Mouse (Mus musculus): Measurements from ENCODE around the gene Slc44a4. TPM values are rescaled to one million over a fixed set of nuclear protein-coding genes. Genes with fewer than 3 reads are reported as not detected.

Gene Slc44a4
- polyA plus RNA-seq, 1 experiment from 2014 or later = not detected

DNA sequence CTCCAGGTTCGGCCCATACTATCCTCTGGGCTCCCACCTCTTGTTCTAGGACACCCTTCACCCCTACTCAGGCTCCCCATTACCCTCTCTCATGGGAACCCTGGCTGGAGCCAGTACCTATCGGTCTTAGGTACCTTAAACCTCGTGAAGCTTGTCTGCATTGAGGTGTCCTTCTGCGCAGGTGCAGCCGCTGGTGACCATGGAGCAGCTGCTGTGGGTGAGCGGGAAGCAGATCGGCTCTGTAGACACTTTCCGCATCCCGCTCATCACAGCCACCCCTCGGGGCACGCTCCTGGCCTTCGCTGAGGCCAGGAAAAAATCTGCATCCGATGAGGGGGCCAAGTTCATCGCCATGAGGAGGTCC lies 17.5 kb downstream of the Slc44a4 start:
- DNase-seq (ENCODE audit: low spot score, missing footprints) = no peak
- WGBS = 17% methylated on average over 14 of the region's 14 CpGs

GRCm38 (mm10) chr17:34932287-34932686 lies 18.0 kb downstream of the Slc44a4 start:
- Histone ChIP-seq H3K9ac (ENCODE audit: low read length) (peak overlapping the region; percentile 78; the same call in 1 of the 2 replicates), H3K4me2 (peak overlapping the region; percentile 98), H3K4me3 (ENCODE audit: low read depth, low read length) (peak overlapping the region; percentile 65; the same call in 1 of the 2 replicates), H3K36me3 (ENCODE audit: control insufficient read depth, insufficient read depth, low read length) (no peaks in the 10 kb centered on the region), H3K27me3 (ENCODE audit: control insufficient read depth, insufficient read depth, low read length) (no peaks in the 10 kb centered on the region), H3K9me3 (ENCODE audit: control insufficient read depth, low read length) (no peaks in the 10 kb centered on the region), H3K4me1 (ENCODE audit: control insufficient read depth, insufficient read depth, low read length) (peaks cover 4% of the 10 kb centered on the region), H3K27ac (ENCODE audit: low read depth, low read length) (no peak overlapping the region)
- ATAC-seq (ENCODE audit: low FRiP score) = no peak
- no peak for DNase-seq (ENCODE audit: low spot score, missing footprints)
- 95% methylated on average over 8 of the region's 8 CpGs for WGBS

More for the DNA sequence above, 17.5 kb downstream of the Slc44a4 start:
- ATAC-seq (ENCODE audit: low FRiP score) = no peak
- Histone ChIP-seq H3K9ac (ENCODE audit: low read length) (peak overlapping the region; percentile 78), H3K27ac (ENCODE audit: low read depth, low read length) (no peak overlapping the region), H3K27me3 (ENCODE audit: control insufficient read depth, insufficient read depth, low read length) (no peaks in the 10 kb centered on the region), H3K4me1 (ENCODE audit: control insufficient read depth, insufficient read depth, low read length) (peaks cover 4% of the 10 kb centered on the region), H3K4me3 (ENCODE audit: low read depth, low read length) (peak overlapping the region; percentile 65), H3K9me3 (ENCODE audit: control insufficient read depth, low read length) (no peaks in the 10 kb centered on the region), H3K4me2 (peak overlapping the region; percentile 98), H3K36me3 (ENCODE audit: control insufficient read depth, insufficient read depth, low read length) (no peaks in the 10 kb centered on the region)

- WGBS = 69% methylated on average over 24 of the region's 24 CpGs
- no peak overlapping the region for H3K27ac ChIP-seq (ENCODE audit: low read depth, low read length)
- H3K36me3 ChIP-seq (ENCODE audit: control insufficient read depth, insufficient read depth, low read length) = no peaks in the 10 kb centered on the region
- no peaks in the 10 kb centered on the region for H3K27me3 ChIP-seq (ENCODE audit: control insufficient read depth, insufficient read depth, low read length)
- H3K4me2 ChIP-seq = no peak overlapping the region
- H3K4me1 ChIP-seq (ENCODE audit: control insufficient read depth, insufficient read depth, low read length) = peaks cover 4% of the 10 kb centered on the region
- no peaks in the 10 kb centered on the region for H3K9me3 ChIP-seq (ENCODE audit: control insufficient read depth, low read length)
- H3K9ac ChIP-seq (ENCODE audit: low read length) = no peak overlapping the region
- peak; percentile 69 for DNase-seq (ENCODE audit: low spot score, missing footprints)
- no peak for ATAC-seq (ENCODE audit: low FRiP score)
- H3K4me3 ChIP-seq (ENCODE audit: low read depth, low read length) = no peak overlapping the region
These were observed 19.8 kb downstream of the Slc44a4 start for GRCm38 (mm10) chr17:34934031-34934430.

DNA sequence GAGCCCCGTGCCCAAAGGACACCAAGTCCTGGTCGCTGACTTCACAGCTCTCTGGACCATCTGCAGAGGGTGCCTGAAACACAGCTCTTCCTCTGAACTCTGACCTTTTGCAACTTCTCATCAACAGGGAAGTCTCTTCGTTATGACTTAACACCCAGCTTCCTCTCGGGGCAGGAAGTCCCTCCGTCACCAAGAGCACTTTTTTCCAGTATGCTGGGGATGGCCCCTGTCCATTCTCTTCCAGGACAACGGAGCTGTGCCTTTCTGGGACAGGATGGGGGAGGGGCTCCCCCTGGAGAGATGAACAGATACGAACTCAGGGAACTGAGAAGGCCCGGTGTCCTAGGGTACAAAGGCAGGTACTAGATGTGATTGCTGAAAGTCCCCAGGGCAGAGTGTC lies 20.6 kb downstream of the Slc44a4 start:
- 56% methylated on average over 8 of the region's 8 CpGs for WGBS
- Histone ChIP-seq H3K27ac (ENCODE audit: low read depth, low read length) (no peak overlapping the region), H3K4me1 (ENCODE audit: control insufficient read depth, insufficient read depth, low read length) (peaks cover 4% of the 10 kb centered on the region), H3K4me3 (ENCODE audit: low read depth, low read length) (no peak overlapping the region), H3K9ac (ENCODE audit: low read length) (no peak overlapping the region), H3K27me3 (ENCODE audit: control insufficient read depth, insufficient read depth, low read length) (no peaks in the 10 kb centered on the region), H3K9me3 (ENCODE audit: control insufficient read depth, low read length) (no peaks in the 10 kb centered on the region), H3K4me2 (no peak overlapping the region), H3K36me3 (ENCODE audit: control insufficient read depth, insufficient read depth, low read length) (no peaks in the 10 kb centered on the region)
- DNase-seq (ENCODE audit: low spot score, missing footprints) (peak; percentile 72), ATAC-seq (ENCODE audit: low FRiP score) (no peak)

DNA sequence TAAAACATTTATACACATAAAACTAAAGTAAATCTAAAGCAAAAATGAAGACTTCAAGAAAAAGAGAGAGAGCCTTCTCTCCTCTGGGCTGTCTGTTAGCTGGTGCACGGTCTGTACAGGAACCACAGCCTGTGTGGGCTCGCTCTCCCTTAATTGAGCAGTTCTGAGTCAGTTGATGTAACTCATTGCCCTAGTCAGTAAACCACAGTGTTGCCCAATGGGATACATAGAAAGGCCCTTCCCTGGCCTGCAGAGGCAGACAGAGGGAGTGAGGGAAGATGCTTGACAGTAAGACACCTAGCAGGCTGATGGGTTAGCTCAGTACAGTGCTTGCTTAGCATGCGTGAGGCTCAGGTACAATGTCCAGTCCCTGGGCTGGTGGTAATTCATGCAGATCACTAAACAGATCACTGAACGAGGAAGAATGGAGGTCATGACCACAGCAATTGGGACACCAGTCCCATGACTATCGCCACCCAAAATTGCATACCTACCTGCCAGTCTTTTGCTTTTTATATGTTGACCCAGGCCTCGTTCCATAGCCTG lies 23.8 kb downstream of the Slc44a4 start:
- no peak for DNase-seq (ENCODE audit: low spot score, missing footprints)
- 84% methylated on average over 6 of the region's 6 CpGs for WGBS
- peaks cover 4% of the 10 kb centered on the region for H3K4me1 ChIP-seq (ENCODE audit: control insufficient read depth, insufficient read depth, low read length)
- no peaks in the 10 kb centered on the region for H3K9me3 ChIP-seq (ENCODE audit: control insufficient read depth, low read length)
- no peak for ATAC-seq (ENCODE audit: low FRiP score)
- no peak overlapping the region for H3K9ac ChIP-seq (ENCODE audit: low read length)
- H3K27me3 ChIP-seq (ENCODE audit: control insufficient read depth, insufficient read depth, low read length) = no peaks in the 10 kb centered on the region
- H3K27ac ChIP-seq (ENCODE audit: low read depth, low read length) = no peak overlapping the region
- H3K4me3 ChIP-seq (ENCODE audit: low read depth, low read length) = no peak overlapping the region
- H3K4me2 ChIP-seq = no peak overlapping the region
- H3K36me3 ChIP-seq (ENCODE audit: control insufficient read depth, insufficient read depth, low read length) = no peaks in the 10 kb centered on the region

GRCm38 (mm10) chr17:34941344-34942041 lies 27.2 kb downstream of the Slc44a4 start:
- Histone ChIP-seq H3K4me2 (peak overlapping the region; percentile 46), H3K9ac (ENCODE audit: low read length) (peak overlapping the region; percentile 58), H3K4me1 (ENCODE audit: control insufficient read depth, insufficient read depth, low read length) (peaks cover 4% of the 10 kb centered on the region), H3K4me3 (ENCODE audit: low read depth, low read length) (peak overlapping the region; percentile 23), H3K36me3 (ENCODE audit: control insufficient read depth, insufficient read depth, low read length) (no peaks in the 10 kb centered on the region), H3K27me3 (ENCODE audit: control insufficient read depth, insufficient read depth, low read length) (no peaks in the 10 kb centered on the region), H3K27ac (ENCODE audit: low read depth, low read length) (no peak overlapping the region), H3K9me3 (ENCODE audit: control insufficient read depth, low read length) (no peaks in the 10 kb centered on the region)
- WGBS = 7% methylated on average over 15 of the region's 15 CpGs
- ATAC-seq (ENCODE audit: low FRiP score) = peak; percentile 46; the same call in 1 of the 2 replicates
- peak; percentile 94 for DNase-seq (ENCODE audit: low spot score, missing footprints)

DNA sequence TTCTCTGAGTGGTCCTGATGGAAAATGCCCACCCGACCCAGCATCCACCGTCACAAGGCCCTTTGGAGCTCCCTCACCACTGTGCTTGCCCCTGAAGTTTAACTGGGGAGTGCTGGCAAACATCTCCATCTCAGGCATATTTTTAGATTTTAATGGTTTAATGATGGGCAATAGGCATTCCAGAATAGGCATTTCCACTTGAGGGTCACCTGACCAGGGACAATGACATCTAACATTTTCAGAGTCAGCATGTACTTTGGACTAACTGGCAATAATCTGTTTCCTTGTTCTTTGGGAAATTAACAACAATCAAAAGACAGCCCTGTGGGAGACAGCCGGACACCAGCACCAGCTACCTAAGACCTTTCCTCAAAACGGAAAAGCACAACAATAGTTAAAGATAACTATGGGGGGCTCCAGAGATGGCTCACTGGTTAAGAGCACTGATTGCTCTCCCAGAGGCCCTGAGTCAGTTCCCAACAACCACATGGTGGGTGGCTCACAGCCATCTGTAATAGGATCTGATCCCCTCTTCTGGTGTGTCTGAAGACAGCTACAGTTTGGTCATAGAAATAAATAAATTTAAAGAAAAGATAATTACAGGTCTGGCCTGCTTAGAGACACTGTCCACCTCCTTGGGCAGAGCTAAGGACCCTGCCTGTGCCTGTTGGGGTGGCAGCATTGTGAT lies 29.0 kb downstream of the Slc44a4 start:
- H3K36me3 ChIP-seq (ENCODE audit: control insufficient read depth, insufficient read depth, low read length) = no peaks in the 10 kb centered on the region
- H3K4me2 ChIP-seq = no peak overlapping the region
- H3K27me3 ChIP-seq (ENCODE audit: control insufficient read depth, insufficient read depth, low read length) = no peaks in the 10 kb centered on the region
- no peak overlapping the region for H3K27ac ChIP-seq (ENCODE audit: low read depth, low read length)
- H3K9me3 ChIP-seq (ENCODE audit: control insufficient read depth, low read length) = no peaks in the 10 kb centered on the region
- H3K9ac ChIP-seq (ENCODE audit: low read length) = no peak overlapping the region
- H3K4me1 ChIP-seq (ENCODE audit: control insufficient read depth, insufficient read depth, low read length) = peaks cover 4% of the 10 kb centered on the region
- no peak for ATAC-seq (ENCODE audit: low FRiP score)
- no peak overlapping the region for H3K4me3 ChIP-seq (ENCODE audit: low read depth, low read length)
- 87% methylated on average over 4 of the region's 4 CpGs for WGBS
- peak; percentile 35 for DNase-seq (ENCODE audit: low spot score, missing footprints)

DNA sequence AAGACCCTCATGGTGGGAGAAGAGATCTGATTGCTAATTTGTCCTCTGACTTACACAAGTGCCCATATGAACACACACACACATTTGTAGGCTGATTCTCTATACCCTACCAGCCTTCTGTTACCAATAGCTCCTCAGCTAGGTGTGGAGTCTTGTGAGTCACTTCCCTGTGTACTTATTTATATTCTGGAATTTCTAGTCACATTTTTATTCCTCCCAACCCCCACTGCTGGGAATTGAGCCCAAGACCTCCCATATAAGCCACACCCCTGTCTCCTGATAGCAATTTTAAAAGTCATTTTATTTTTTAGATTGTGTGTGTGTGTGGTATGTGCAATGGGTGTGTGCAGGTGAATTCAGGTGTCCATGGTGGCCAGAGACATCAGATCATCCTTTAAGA lies 30.1 kb downstream of the Slc44a4 start:
- H3K27ac ChIP-seq (ENCODE audit: low read depth, low read length) = no peak overlapping the region
- no peaks in the 10 kb centered on the region for H3K36me3 ChIP-seq (ENCODE audit: control insufficient read depth, insufficient read depth, low read length)
- no peaks in the 10 kb centered on the region for H3K27me3 ChIP-seq (ENCODE audit: control insufficient read depth, insufficient read depth, low read length)
- ATAC-seq (ENCODE audit: low FRiP score) (no peak), DNase-seq (ENCODE audit: low spot score, missing footprints) (peak; percentile 28)
- no peak overlapping the region for H3K9ac ChIP-seq (ENCODE audit: low read length)
- H3K4me1 ChIP-seq (ENCODE audit: control insufficient read depth, insufficient read depth, low read length) = peaks cover 4% of the 10 kb centered on the region
- no peaks in the 10 kb centered on the region for H3K9me3 ChIP-seq (ENCODE audit: control insufficient read depth, low read length)
- no peak overlapping the region for H3K4me3 ChIP-seq (ENCODE audit: low read depth, low read length)
- H3K4me2 ChIP-seq = no peak overlapping the region

DNA sequence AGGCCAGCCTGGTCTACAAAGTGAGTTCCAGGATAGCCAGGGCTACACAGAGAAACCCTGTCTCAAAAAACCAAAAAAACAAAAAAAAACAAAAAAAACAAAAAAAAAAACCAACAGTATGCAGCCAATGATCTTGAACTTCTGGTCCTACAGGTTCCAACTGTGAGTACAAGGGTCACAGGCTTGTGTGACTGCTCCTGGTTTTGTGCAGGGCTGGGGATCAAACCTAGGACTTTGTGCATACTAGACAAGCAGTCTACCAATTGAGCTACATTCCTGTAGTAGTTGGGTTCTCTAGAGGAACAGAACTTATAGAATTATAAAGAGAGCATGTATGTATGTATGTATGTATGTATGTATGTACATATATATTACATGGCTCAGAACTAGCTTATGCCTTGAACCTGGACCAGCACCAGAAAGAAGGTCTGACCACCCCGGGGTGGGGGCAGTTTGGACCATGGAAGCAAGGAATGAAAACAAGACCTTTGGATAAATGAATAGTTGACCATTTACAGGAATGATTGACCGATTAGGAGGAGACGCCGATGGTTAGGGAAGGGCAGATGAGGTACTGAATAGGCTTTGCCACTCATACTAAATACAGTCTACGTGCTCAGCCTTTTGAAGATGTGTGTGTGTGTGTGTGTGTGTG lies 32.3 kb downstream of the Slc44a4 start:
- DNase-seq (ENCODE audit: low spot score, missing footprints) (peak; percentile 72), ATAC-seq (ENCODE audit: low FRiP score) (no peak)
- peaks cover 13% of the 10 kb centered on the region; the same call in 1 of the 2 replicates for H3K36me3 ChIP-seq (ENCODE audit: control insufficient read depth, insufficient read depth, low read length)
- no peak overlapping the region for H3K27ac ChIP-seq (ENCODE audit: low read depth, low read length)
- H3K9ac ChIP-seq (ENCODE audit: low read length) = no peak overlapping the region
- peaks cover 7% of the 10 kb centered on the region for H3K4me1 ChIP-seq (ENCODE audit: control insufficient read depth, insufficient read depth, low read length)
- 91% methylated on average over 5 of the region's 5 CpGs for WGBS
- no peaks in the 10 kb centered on the region for H3K27me3 ChIP-seq (ENCODE audit: control insufficient read depth, insufficient read depth, low read length)
- H3K4me3 ChIP-seq (ENCODE audit: low read depth, low read length) = no peak overlapping the region
- no peak overlapping the region for H3K4me2 ChIP-seq
- no peaks in the 10 kb centered on the region for H3K9me3 ChIP-seq (ENCODE audit: control insufficient read depth, low read length)

All from midbrain, embryonic 11.5 days (tissue).